Mouse (Mus musculus) left cerebral cortex, postnatal 4 days (tissue): ENCODE results near the gene Ncln. TPM values are rescaled to one million over a fixed set of nuclear protein-coding genes. Genes with fewer than 3 reads are reported as not detected.
A peak's percentile ranks its signal among the peaks of the same experiment; 100 is the strongest.

Source experiments
- DNase-seq: peaks from one replicate; pipeline ENCODE4 v3.0.0-alpha.2; 2022
- intact Hi-C: fragments of 180-260 bp; cut with DNase I; formaldehyde crosslinking; loops from one replicate; pipeline ENCODE4 v1.15.1; 2025
- total RNA-seq, 2 experiments: library from RNA; stranded (reverse); gene quantifications; 2 replicates each; pipeline ENCODE4 v1.2.3; 2021

Gene Ncln
- total RNA-seq, 2 experiments from 2014 or later: 104 to 105 TPM

DNA sequence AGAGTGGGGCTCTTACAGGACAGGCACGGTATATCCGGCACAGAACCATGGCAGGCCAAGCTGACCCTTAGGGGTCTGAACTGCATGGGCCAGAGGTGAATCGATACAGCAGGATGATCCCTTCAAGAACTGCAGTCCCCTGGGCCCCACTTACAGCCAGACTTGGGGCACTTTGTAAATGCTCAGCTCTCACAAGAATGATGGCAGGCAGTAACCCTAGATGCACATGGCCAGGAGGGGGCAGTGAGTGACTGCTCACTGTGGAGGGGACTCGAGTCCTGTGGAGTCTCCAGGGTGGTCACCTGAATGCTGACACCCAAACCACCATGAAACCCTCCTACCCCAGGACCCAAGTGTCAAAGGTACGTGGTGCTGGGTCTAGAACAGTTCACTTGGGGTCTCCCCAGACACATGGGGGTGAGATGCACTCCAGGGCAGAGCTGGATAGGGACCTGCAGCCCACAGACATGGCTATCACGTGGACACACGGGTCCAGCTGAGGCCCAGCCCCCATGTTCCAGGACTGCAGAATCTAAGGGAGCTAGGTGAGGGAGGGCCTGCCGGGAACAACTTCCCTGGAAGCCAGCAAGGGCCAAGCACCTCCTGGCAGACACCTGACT, 2.5 kb downstream of the Ncln start:
- DNase-seq: no peak
- intact Hi-C loops: no loop called here

DNA sequence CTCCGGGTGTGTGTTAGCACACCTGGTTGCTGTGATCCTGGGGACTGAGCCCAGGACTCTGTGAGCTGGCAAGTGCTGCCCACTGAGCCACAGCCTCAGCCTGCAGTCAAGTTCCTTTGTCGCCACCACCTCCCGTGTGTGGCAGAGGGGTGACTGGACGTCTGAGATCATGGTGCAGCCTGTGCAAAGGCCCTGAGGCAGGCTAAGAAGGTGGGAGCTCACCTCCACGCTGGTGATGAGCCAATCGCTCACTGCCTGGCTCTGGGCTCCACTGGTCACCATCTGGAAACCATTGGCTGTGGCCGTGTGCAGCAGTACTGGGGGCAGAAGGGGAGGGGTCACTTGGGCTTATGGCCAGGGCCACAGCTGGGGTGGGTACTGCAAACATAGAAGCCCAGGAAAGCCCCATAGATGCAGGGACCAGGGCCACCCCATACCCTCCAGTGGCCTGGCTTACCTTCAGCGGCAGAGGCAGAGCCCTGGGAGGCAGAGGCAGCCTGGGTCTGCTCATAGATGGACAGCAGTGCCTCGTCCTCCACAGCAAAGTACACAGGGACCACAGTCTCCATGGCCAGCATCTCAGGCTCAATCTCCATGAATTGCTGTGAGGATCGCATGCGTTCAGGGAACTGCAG, 3.5 kb downstream of the Ncln start:
- DNase-seq: no peak
- intact Hi-C loops: no loop called here

- intact Hi-C loops: no loop called here
- DNase-seq: no peak
Measured at GRCm38 (mm10) chr10:81491018-81491417, 5.2 kb downstream of the Ncln start.

DNA sequence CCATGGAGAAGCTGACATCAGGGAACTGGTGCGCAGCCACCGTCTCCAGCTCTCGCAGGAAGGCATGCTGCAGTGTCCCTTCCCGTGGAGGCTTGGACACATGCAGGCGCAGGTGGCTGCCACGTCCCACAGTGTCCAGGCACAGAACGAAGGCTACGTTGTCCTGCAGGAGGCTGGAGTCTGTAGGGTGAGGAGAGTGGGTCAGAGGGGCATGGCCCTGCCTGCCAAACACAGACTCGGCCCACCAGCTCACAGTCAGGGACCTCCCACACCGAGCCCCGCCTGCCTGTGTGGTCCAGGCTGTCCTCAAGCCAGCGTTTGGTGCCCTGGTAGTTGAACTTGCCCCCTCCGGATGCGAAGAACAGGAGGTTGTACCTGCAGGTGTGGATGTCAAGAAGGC, 6.3 kb downstream of the Ncln start:
- intact Hi-C loops: no loop called here
- DNase-seq: no peak

- intact Hi-C loops: no loop called here
- no peak for DNase-seq
Measured at GRCm38 (mm10) chr10:81488081-81488480, 8.1 kb downstream of the Ncln start.

DNA sequence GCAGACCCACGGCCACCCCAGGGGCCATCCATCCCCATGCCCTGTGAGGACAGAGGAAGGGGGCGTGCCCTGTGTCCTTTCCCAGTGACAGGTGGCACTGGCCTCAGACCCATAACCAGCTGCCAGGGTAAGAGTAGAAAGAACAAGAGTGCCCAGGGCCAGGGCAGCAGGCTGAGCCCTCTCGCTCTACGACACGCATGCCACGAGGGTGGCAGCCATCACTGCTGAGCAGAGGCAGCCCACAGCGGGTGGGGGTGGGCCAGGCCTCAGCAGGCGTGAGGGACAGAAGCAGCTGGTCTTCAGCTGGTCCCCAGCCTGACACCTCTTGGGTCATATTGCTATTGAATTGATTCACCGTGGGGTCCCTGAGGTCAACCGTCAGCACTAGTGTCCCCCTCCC, 9.7 kb downstream of the Ncln start:
- no peak for DNase-seq

GRCm38 (mm10) chr10:81485479-81486018, 10.6 kb downstream of the Ncln start:
- intact Hi-C loops: no loop called here
- no peak for DNase-seq

More for the DNA sequence above, 9.7 kb downstream of the Ncln start:
- intact Hi-C loops: no loop called here

GRCm38 (mm10) chr10:81485060-81485449, 11.1 kb downstream of the Ncln start:
- intact Hi-C loops: no loop called here
- no peak for DNase-seq

DNA sequence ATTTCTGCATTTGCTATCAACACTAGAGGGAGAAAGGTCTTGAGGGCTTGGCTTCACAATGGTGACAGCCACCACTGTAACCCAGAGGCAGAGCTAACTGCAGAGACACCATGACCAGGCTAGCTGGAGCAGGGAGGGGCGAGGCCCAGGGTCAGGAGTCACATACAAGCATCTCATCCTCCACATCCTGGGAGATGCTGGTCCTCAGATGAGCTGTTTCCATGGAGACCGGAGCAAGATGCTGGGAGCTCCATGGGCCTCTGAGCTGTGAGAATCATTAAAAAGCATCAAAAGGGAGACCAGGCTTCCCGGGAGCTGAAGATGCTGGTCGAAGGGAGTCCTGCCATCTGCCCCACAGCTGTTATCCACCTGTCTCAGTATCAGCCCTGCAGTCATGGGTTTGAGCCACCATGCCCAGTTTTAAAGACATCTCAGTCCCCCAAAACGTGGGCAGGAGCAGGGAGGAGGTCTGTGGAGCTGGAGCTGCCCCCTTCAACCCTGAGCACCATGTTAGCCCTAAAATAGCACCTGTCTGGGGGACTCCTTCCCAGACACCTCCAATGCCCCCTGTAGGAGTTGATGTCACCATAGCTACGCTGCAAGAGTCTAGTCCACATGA, 11.6 kb downstream of the Ncln start:
- intact Hi-C loops: no loop called here
- no peak for DNase-seq

- DNase-seq: peak; percentile 54
- intact Hi-C loops: no loop called here
Measured at GRCm38 (mm10) chr10:81483983-81484382, 12.2 kb downstream of the Ncln start.

DNA sequence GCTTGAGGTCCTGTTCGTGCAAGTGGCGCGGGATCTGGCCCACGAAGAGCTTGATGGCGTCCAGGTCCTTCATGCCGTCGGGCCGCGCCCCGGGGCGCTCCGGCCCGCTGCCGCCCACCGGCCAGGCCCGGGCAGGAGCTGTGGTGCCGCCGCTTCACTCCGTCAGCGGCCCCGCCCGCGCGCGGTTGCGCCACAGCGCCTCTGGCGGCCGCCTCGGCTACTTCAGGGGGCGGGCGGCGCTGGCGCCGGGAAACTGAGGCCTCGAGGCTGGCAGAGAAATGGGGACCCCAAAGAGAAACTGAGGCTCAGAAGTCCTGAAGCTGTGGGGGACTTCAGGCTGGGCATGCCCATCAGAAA, 13.7 kb downstream of the Ncln start, which contains the start of gene Celf5:
Celf5 (minus strand) TSS at position 177 of the 357 bp plus-strand sequence.
- intact Hi-C loops: no loop called here
- DNase-seq: peak; percentile 61

DNA sequence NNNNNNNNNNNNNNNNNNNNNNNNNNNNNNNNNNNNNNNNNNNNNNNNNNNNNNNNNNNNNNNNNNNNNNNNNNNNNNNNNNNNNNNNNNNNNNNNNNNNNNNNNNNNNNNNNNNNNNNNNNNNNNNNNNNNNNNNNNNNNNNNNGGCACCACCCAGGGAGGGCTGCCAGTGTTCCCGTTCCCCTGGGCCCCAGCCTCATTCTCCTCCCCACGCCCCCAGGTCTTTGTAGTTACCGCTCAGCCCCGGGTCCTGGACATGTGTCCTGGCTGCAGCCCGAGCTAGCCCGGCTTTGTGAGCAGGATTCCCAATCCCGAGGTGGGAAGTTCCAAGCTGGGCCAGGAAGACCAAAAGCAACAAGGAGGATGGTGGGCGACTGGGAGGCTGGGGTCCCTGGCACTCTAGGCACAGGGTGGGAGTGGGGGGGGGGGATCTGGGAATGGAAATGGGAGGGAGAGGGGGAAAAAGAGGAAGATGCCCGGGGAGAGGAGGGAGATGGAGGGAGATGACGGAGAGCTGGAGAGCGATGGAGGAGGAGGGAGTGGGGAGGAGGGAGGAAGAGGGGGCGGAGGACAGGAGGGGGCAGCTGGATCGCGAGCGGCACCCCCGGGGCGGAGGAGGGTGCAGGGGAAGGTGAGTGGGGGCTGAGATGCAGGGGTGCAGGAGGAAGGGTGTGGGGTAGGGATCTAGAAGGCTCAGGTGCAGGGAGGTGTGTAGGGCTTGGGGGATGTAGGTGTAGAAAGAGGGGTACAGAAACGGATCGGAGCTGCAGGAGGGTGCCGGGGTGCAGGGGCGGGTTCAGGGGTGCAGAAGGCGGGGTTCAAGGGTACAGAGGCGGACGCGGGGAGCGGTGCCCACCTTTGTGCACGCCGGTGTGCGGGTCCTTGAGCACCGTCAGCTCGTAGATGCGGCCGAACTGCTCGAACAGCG, 14.3 kb downstream of the Ncln start:
- intact Hi-C loops: no loop called here
- DNase-seq: no peak

GRCm38 (mm10) chr10:81474461-81474860, 21.7 kb downstream of the Ncln start:
- no peak for DNase-seq
- intact Hi-C loops: no loop called here

GRCm38 (mm10) chr10:81473003-81473451, 23.2 kb downstream of the Ncln start:
- peak; percentile 86 for DNase-seq
- intact Hi-C loops: no loop called here

- intact Hi-C loops: no loop called here
Measured at GRCm38 (mm10) chr10:81472403-81473002, 23.7 kb downstream of the Ncln start.

GRCm38 (mm10) chr10:81470454-81470853, 25.7 kb downstream of the Ncln start:
- intact Hi-C loops: no loop called here
- DNase-seq: no peak

More at GRCm38 (mm10) chr10:81472403-81473002, 23.7 kb downstream of the Ncln start:
- DNase-seq: no peak

GRCm38 (mm10) chr10:81469253-81469652, 26.9 kb downstream of the Ncln start:
- peak; percentile 0 for DNase-seq
- intact Hi-C loops: loop anchor here (10.0 kb wide), 1 partner anchor 274 kb away; no protein-coding TSS in a partner anchor

GRCm38 (mm10) chr10:81467670-81468235, 28.4 kb downstream of the Ncln start:
- intact Hi-C loops: loop anchor here (10.0 kb wide), 1 partner anchor 273 kb away; no protein-coding TSS in a partner anchor
- peak; percentile 9 for DNase-seq

DNA sequence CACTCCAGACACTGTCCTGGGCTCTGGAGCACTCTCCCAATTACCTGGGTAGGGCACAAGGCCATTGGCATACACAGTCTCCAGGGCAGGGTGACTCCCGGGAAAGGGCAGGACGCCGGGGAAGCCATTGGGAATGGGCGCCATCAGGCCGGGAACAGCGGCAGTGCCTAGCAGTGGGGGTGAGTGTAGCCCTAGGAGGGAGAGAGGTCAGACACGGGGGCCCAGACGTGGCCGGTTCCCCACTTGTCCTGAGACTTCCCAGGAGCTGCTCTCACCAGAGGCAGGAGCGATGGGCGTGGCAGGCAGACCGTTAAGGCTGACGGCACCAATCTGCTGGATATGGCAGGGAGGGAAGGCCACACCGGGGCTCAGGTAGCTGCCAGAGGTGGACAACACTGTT, 29.3 kb downstream of the Ncln start:
- DNase-seq: no peak
- intact Hi-C loops: loop anchor here (10.0 kb wide), 1 partner anchor 272 kb away; no protein-coding TSS in a partner anchor

GRCm38 (mm10) chr10:81466066-81466465, 30.1 kb downstream of the Ncln start:
- DNase-seq: no peak
- intact Hi-C loops: loop anchor here (10.0 kb wide), 1 partner anchor 271 kb away; no protein-coding TSS in a partner anchor
